Mouse (Mus musculus) testis, adult 2 months (tissue): ENCODE measurements around the gene Cdk4.

Source experiments
- CTCF ChIP-seq: fragments of 200-500 bp; IDR thresholded peaks from 2 replicates; pipeline ENCODE4 v1.5.1; 2012; ENCODE audit warnings: low read depth, mild to moderate bottlenecking, inconsistent platforms, low read length, moderate library complexity; ENCODE audit not compliant: control insufficient read depth, insufficient read depth, insufficient replicate concordance
- POLR2A ChIP-seq: fragments of 200-500 bp; IDR thresholded peaks from 2 replicates; pipeline ENCODE4 v1.6.1; 2012; ENCODE audit warnings: low read depth, mild to moderate bottlenecking, inconsistent platforms, low read length, moderate library complexity; ENCODE audit not compliant: control insufficient read depth

- no peak for TF ChIP-seq CTCF
- no peak for TF ChIP-seq POLR2A
These were observed 12.3 kb downstream of the Cdk4 start for GRCm38 (mm10) chr10:127075651-127076050.
